Mouse (Mus musculus) left cerebral cortex, postnatal 25 days (tissue): ENCODE measurements around the gene Abcb11. TPM values are rescaled to one million over a fixed set of nuclear protein-coding genes. Genes with fewer than 3 reads are reported as not detected.

Source experiments
- DNase-seq, 2 experiments: peaks; one replicate each; pipeline ENCODE4 v3.0.0; 2022; ENCODE audit warnings: low spot score in 2 of 2, mixed read lengths in 1 of 2
- intact Hi-C: fragments of 180-260 bp; cut with DNase I; formaldehyde crosslinking; loops from one replicate; pipeline ENCODE4 v1.15.1; 2025
- total RNA-seq, 2 experiments: library from RNA; stranded (reverse); gene quantifications; 2 replicates each; pipeline ENCODE4 v1.2.3; 2021

Gene Abcb11
- total RNA-seq, 2 experiments from 2014 or later: not detected

- intact Hi-C loops: no loop called here
- no peak for DNase-seq
Measured at GRCm38 (mm10) chr2:69288989-69289388, 53.4 kb downstream of the Abcb11 start.

- intact Hi-C loops: loop anchor here (2.0 kb wide), 1 partner anchor 153 kb away; no protein-coding TSS in a partner anchor
- peak in 1 of 2 experiments; percentile 40 for DNase-seq
Measured at GRCm38 (mm10) chr2:69275875-69276274, 66.5 kb downstream of the Abcb11 start.

GRCm38 (mm10) chr2:69264069-69264618 lies 78.3 kb downstream of the Abcb11 start:
- DNase-seq: no peak
- intact Hi-C loops: no loop called here

- intact Hi-C loops: no loop called here
- DNase-seq: no peak
Measured at GRCm38 (mm10) chr2:69248221-69248755, 94.1 kb downstream of the Abcb11 start.

GRCm38 (mm10) chr2:69247081-69247480 lies 95.3 kb downstream of the Abcb11 start:
- intact Hi-C loops: no loop called here
- DNase-seq: no peak

- intact Hi-C loops: no loop called here
- DNase-seq: no peak
Measured at GRCm38 (mm10) chr2:69244924-69245323, 97.5 kb downstream of the Abcb11 start.

GRCm38 (mm10) chr2:69239315-69239714 lies 103.1 kb downstream of the Abcb11 start:
- intact Hi-C loops: no loop called here
- no peak for DNase-seq

- DNase-seq: no peak
- intact Hi-C loops: no loop called here
Measured at GRCm38 (mm10) chr2:69234976-69235678, 107.3 kb downstream of the Abcb11 start.

- intact Hi-C loops: no loop called here
- no peak for DNase-seq
Measured at GRCm38 (mm10) chr2:69232101-69232500, 110.3 kb downstream of the Abcb11 start.

GRCm38 (mm10) chr2:69230137-69230536 lies 112.3 kb downstream of the Abcb11 start:
- DNase-seq: no peak
- intact Hi-C loops: no loop called here

GRCm38 (mm10) chr2:69228635-69229034 lies 113.8 kb downstream of the Abcb11 start:
- DNase-seq: peak in 1 of 2 experiments; percentile 14
- intact Hi-C loops: no loop called here

- DNase-seq: no peak
- intact Hi-C loops: no loop called here
Measured at GRCm38 (mm10) chr2:69226876-69227275, 115.5 kb downstream of the Abcb11 start.

GRCm38 (mm10) chr2:69224724-69225123 lies 117.7 kb downstream of the Abcb11 start:
- DNase-seq: no peak
- intact Hi-C loops: no loop called here

GRCm38 (mm10) chr2:69222815-69223214 lies 119.6 kb downstream of the Abcb11 start:
- no peak for DNase-seq
- intact Hi-C loops: no loop called here

GRCm38 (mm10) chr2:69221868-69222416 lies 120.5 kb downstream of the Abcb11 start:
- intact Hi-C loops: no loop called here
- DNase-seq: no peak

- intact Hi-C loops: no loop called here
- no peak for DNase-seq
Measured at GRCm38 (mm10) chr2:69215242-69215641, 127.2 kb downstream of the Abcb11 start.

- DNase-seq: no peak
Measured at GRCm38 (mm10) chr2:69212652-69213051, 129.8 kb downstream of the Abcb11 start.

GRCm38 (mm10) chr2:69210773-69211172 lies 131.6 kb downstream of the Abcb11 start, which contains the start of gene G6pc2:
Gene G6pc2 (plus strand): TSS chr2:69211073.
- no peak for DNase-seq
- intact Hi-C loops: no loop called here

More at GRCm38 (mm10) chr2:69212652-69213051, 129.8 kb downstream of the Abcb11 start:
- intact Hi-C loops: no loop called here

GRCm38 (mm10) chr2:69209684-69210083 lies 132.7 kb downstream of the Abcb11 start:
- intact Hi-C loops: no loop called here
- DNase-seq: no peak

GRCm38 (mm10) chr2:69206523-69206922 lies 135.9 kb downstream of the Abcb11 start:
- DNase-seq: no peak
- intact Hi-C loops: no loop called here
